Mouse (Mus musculus): ENCODE results near the gene Olfr215. TPM values are rescaled to one million over a fixed set of nuclear protein-coding genes. Genes with fewer than 3 reads are reported as not detected.
A peak's percentile ranks its signal among the peaks of the same experiment; 100 is the strongest.
"Not testable (repeated sequence)": the region's sequence is repeated elsewhere in the genome, so short reads cannot be mapped to it uniquely, and the experiment has no call there.

The Olfr215 gene
- not detected in 2 replicates for total RNA-seq (2021)
- long read RNA-seq, experiment 1, result 0 reads
- long read RNA-seq, experiment 2, result 0 reads

GRCm38 (mm10) chr6:116584095-116584494 is at the start of gene Olfr215:
Gene Olfr215 (minus strand): TSS chr6:116584195.
- DNase-seq, result no peak

DNA sequence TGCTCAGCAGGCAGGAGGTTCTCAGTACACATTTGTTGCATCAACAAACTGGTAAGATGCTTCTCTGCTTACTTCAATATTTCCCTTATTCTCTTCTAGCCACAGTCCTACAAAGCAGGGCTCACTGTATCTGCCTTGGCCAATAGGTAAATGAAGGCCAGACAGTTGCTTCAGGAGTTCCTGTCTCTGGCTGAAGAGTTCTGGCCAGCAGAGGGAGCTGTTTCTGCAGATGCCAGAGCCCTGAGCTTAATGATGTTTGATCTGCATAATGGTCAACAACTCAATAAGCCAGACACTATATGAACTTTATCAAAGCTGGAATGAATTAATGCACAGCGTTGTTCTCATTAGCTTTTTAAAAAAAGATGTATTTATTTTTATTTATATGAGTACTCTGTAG is 48.1 kb upstream of the Olfr215 start:
- DNase-seq, result peak; percentile 87

DNA sequence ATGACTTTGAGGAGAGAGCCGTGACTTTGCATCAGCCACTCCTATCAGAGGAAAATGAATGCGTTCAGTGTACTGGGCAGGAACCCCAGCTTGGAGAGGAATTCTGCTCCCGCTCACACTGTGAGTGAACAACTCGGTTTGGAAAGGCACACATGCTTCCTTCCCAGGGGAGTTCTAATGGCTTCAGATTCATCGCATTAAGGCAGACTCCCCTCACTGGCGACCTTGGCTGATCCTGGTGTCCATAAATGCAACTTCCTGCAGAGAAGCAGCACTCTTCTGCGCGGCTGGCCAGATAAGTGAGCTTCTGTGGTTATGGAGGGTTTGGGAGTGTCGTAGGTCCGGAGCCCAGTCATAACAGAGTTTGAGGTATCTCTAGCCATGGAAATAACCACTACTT is 45.8 kb upstream of the Olfr215 start:
- no peak for DNase-seq

GRCm38 (mm10) chr6:116628539-116629171 is 44.7 kb upstream of the Olfr215 start, which contains the start of gene Zfp422:
Gene Zfp422 (minus strand): TSS chr6:116628999.
- peak; percentile 81 for DNase-seq

GRCm38 (mm10) chr6:116628095-116628494 is 44.1 kb upstream of the Olfr215 start:
- DNase-seq, result no peak

DNA sequence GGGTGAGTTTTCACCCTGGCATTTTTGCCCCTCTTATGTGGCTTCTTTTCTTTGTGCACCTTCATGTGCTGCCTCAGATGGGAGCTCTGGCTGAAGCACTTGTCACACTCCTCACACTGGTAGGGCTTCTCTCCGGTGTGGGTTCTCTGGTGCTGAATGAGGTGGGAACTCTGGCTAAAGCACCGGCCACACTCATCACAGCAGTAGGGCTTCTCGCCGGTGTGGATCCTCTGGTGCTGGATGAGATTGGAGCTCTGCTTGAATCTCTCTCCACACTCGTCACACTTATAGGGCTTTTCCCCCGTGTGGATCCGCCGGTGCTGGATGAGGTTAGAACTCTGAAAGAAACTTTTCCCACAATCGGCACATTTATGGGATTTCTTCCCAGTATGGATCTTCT is 42.4 kb upstream of the Olfr215 start:
- DNase-seq, result not testable (repeated sequence)

GRCm38 (mm10) chr6:116621318-116622023 is 37.5 kb upstream of the Olfr215 start:
- DNase-seq, result no peak

- no peak for DNase-seq
Observed at GRCm38 (mm10) chr6:116618073-116618472, 34.1 kb upstream of the Olfr215 start.

DNA sequence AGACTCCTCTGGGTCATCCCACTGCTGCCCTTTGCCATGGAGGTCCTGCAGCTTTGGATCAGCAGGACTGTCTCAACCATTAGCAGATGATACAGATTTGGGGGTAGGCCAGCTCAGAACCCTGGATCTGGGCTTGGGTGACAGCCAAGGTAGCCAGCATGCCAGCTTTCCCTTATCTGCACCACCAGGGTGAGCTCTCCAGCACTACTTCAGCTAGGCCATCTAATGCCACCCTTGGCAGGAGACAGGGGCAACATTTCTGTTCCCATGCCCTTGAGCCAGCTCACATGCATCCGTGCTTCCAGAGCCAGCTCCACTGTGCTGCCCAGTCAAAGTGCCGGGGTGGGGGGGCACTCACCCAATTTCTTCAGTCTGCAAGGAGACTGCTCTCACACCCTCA is 31.7 kb upstream of the Olfr215 start:
- no peak for DNase-seq

GRCm38 (mm10) chr6:116607230-116607629 is 23.2 kb upstream of the Olfr215 start:
- DNase-seq, result no peak

DNA sequence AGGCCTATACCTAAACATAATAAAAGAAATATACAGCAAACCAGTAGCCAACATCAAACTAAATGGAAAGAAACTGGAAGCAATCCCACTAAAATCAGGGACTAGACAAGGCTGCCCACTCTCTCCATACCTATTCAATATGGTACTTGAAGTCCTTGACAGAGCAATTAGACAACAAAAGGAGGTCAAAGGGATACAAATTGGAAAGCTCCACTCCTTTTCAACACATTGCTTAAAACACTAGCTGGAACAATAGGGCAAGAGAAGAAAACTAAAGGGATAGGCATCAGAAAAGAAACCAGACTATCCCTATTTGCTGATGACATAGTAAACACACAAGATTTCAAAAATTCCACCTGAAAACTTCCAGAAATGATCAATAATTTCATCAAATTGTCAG is 17.0 kb upstream of the Olfr215 start:
- DNase-seq, result not testable (repeated sequence)

- DNase-seq, result peak; percentile 26
Observed at GRCm38 (mm10) chr6:116569834-116570233, 14.2 kb downstream of the Olfr215 start.

- DNase-seq, result no peak
Observed at GRCm38 (mm10) chr6:116554952-116555351, 29.0 kb downstream of the Olfr215 start.

DNA sequence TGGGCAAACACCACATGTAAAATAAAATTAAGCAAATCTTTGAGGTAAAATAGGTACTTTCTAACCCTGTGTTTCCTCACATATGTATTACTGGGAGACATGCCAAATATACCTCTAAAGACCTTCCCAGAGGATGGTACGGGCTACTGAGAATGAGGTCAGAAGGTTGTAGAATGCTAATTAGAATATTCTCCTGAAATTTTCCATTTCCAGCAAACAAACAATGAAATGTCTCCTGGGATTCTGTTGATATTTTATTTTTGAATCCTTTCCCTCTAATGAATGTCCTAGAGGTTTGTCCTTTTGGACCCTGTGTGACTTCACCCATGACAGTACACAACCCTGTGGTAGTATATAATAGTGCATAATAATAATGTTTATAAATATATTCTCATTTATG is 30.1 kb downstream of the Olfr215 start, which contains the start of gene Olfr214:
TSS of gene Olfr214 (plus strand) at position 301 of the 400 bp plus-strand sequence.
- no peak for DNase-seq

DNA sequence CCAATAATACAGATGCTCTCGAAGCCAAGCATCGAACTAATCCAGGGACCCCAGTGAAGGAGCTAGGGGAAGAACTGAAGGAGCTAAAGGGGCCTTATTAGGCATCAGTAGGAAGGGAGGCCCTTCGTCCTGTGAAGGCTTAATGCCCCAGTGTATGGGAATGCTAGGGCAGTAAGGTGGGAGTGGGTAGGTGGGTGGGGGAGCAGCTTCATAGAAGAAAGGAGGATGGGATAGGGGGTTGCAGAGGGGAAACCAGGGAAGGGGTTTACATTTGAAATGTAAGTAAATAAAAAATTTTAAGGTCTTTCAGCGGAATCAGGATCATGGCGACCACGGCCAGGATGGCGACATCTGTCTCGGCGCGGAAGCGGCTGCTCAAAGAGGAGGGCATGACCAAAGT is 33.2 kb downstream of the Olfr215 start, which contains the start of gene Gm5580:
TSS of gene Gm5580 (plus strand) at position 301 of the 400 bp plus-strand sequence.
- DNase-seq, result not testable (repeated sequence)

DNA sequence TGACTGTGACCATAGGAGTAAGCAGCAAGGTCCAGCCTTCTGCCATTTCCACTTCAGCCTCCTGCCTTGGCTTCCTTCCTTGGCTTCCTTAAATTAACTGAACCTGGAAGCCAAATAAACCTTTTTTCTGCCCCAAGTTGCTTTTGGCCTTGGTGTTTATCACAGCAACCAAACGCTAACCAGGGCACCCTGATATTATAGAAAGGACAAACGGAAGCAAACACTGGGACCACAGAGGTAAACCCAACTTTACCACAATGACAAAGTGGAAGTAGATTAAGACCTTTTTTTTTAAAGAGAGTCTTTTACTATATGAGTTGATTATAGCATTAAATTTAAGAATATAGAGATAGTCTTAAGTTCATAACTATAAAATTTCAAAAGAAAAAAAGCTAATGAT is 41.5 kb downstream of the Olfr215 start:
- DNase-seq, result no peak

DNA sequence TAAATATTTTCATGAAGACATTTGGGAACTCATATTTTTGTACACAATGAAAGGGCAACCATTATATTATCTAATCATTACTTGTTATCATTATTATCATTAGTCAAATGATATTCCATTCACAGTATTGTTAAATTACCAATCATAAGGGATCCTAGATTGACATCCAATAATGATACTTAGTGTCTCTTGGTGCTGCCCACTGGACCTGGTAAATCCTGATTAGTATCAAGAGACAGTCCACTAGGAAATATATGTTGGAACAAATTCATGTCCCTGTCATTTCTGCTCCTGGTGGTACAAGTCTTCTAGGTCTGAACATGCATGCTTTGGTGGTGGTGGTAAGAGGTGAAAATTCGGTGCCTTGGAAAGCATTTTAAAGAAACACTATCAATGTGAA is 45.8 kb downstream of the Olfr215 start, which contains the start of gene Olfr213:
TSS of gene Olfr213 (plus strand) at position 301 of the 400 bp plus-strand sequence.
- DNase-seq, result no peak

Other genes with a start within 250 kb of the Olfr215 start
- gene March8, start 246.2 kb downstream of the Olfr215 start, total RNA-seq (2021), result 53.9 and 58.5 TPM in 2 replicates
- gene Alox5, start 123.0 kb downstream of the Olfr215 start, total RNA-seq (2021), result 1.5 and 2.7 TPM in 2 replicates
- not detected in 2 replicates for gene Olfr211, start 95.1 kb downstream of the Olfr215 start, total RNA-seq (2021)
- not detected in 2 replicates for gene Olfr212, start 77.7 kb downstream of the Olfr215 start, total RNA-seq (2021)
- gene Olfr213, start 45.7 kb downstream of the Olfr215 start, total RNA-seq (2021), result not detected in 2 replicates
- 2.7 and 4.7 TPM in 2 replicates for gene Gm5580, start 33.1 kb downstream of the Olfr215 start, total RNA-seq (2021)
- not detected in 2 replicates for gene Olfr214, start 30.0 kb downstream of the Olfr215 start, total RNA-seq (2021)
- 23.9 and 26.2 TPM in 2 replicates for gene Zfp422, start 44.8 kb upstream of the Olfr215 start, total RNA-seq (2021)
- gene Depp1, start 66.4 kb upstream of the Olfr215 start, total RNA-seq (2021), result 67.4 and 88.3 TPM in 2 replicates
- gene Rassf4, start 89.8 kb upstream of the Olfr215 start, total RNA-seq (2021), result 5.7 and 11.8 TPM in 2 replicates
- gene Tmem72, start 132.7 kb upstream of the Olfr215 start, total RNA-seq (2021), result 0.04 and 0.08 TPM in 2 replicates

Measured in adrenal gland, postnatal 14 days (tissue).